Mouse (Mus musculus) ovary, postnatal 14 days (tissue): ENCODE data around the gene Borcs8.

Source experiments
- DNase-seq: peaks from one replicate; pipeline ENCODE4 v3.0.0; 2022; ENCODE audit warnings: low spot score

Borcs8 gene

GRCm38 (mm10) chr8:70139026-70139857, at the start of gene Borcs8, which contains the start of the genes Rfxank and Mef2b:
TSS of gene Borcs8 (plus strand) at chr8:70139499.
TSS of gene Rfxank (minus strand) at chr8:70139154.
TSS of gene Mef2b (plus strand) at chr8:70139711.
- DNase-seq = peak; percentile 95

DNA sequence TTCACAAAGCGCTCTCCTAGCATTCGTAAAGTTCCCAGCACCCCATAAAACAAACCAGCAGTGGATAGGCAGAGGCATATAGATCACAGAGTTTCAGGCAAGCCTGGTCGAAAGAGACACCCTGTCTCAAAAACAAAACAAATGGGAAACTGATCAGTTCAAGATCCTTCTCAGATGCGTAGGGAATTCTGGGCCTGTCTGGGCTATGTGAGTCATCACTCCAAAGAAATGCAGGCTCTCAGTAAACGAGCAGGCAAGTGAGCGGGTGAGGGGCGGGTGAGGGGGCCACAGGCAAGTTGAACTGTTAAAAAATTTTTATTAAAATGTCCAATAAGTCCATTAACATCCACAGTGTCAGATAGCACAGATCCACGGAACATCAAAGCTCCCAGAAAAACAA, 46.5 kb upstream of the Borcs8 start:
- no peak for DNase-seq

- DNase-seq = no peak
These were observed 40.0 kb upstream of the Borcs8 start for GRCm38 (mm10) chr8:70099276-70099675.

DNA sequence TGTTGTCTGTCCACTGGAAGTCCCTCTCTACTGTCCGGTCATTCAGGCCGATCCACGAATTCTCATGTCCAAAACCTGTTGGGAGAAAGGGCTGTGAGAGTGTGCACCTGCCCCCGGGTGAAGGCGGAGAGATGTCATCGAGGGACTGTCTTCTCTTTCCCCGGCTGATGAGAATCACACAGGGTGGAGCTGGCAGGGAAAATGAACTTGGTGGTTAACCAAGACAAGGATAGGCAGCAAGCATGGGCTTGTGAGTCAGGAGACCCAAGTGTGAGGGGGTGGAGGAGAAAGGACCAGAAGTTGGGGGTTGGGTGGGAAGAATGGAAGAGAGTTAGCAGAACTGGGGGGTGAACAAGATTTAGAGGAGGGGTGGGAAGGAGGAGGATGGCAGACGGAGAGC, 39.1 kb upstream of the Borcs8 start:
- no peak for DNase-seq

- DNase-seq = no peak
These were observed 34.8 kb upstream of the Borcs8 start for GRCm38 (mm10) chr8:70104506-70104905.

DNA sequence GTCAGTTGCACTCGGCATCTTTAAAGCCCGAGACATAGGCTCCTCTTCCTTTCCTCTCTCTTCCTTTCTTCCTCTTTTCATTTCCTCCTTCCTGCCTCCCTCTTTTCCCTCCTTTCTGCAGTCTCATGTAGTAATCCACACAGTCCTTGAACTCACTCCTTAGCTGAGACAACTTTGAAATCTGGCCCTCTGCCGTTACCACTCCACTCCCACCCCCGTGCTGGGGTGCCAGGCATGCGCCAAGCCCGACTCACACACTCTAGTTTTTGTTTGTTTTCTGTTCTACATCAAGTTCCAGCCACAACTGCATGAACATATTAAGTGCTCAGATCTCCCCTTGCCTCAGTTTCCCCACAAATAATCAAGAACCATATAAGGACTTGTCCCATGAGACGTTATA, 34.4 kb upstream of the Borcs8 start:
- no peak for DNase-seq

DNA sequence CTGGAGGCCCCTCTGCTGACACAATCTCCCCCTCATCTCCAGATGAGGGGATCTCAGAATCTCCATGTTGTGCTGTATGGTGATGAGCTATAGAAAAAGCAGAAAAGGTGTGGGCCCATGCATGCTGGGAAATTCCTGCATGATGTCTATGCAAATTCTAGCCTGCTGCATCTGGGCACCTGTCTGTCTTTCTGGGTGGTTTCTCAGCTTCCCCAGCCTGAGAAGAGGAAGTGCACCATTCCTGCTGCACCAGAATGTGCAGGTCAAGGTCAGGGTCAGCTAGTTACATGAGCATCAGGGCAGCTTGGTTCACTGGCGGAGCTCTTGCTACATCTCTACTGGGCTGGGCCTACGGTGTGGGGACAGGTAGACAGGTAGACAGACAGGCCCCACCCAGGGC, 28.8 kb upstream of the Borcs8 start:
- DNase-seq = no peak

- no peak for DNase-seq
These were observed 28.0 kb upstream of the Borcs8 start for GRCm38 (mm10) chr8:70111192-70111795.

- DNase-seq = no peak
These were observed 26.8 kb upstream of the Borcs8 start for GRCm38 (mm10) chr8:70112401-70113016.

DNA sequence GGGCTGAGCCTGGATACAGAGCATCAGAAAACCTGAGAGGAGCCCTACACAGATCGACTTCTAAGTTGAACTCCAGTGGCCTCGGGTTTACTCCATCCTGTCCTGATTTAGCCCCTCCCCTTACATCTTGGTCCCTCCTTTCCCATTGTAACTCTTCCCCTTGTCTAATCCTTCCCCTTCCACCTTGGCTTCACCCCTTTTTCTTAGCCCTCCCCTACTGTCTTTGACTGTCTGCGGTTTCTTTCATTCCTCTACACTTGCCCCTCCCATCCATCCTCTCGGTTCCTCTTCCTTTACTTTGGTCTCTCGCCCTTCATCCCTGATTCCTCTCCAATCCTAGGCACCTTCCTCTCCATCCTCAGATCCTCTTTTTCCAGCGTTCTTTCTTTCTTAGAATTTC, 24.8 kb upstream of the Borcs8 start:
- no peak for DNase-seq

- no peak for DNase-seq
These were observed 24.4 kb upstream of the Borcs8 start for GRCm38 (mm10) chr8:70114892-70115291.

GRCm38 (mm10) chr8:70117611-70118010, 21.7 kb upstream of the Borcs8 start:
- peak; percentile 26 for DNase-seq

DNA sequence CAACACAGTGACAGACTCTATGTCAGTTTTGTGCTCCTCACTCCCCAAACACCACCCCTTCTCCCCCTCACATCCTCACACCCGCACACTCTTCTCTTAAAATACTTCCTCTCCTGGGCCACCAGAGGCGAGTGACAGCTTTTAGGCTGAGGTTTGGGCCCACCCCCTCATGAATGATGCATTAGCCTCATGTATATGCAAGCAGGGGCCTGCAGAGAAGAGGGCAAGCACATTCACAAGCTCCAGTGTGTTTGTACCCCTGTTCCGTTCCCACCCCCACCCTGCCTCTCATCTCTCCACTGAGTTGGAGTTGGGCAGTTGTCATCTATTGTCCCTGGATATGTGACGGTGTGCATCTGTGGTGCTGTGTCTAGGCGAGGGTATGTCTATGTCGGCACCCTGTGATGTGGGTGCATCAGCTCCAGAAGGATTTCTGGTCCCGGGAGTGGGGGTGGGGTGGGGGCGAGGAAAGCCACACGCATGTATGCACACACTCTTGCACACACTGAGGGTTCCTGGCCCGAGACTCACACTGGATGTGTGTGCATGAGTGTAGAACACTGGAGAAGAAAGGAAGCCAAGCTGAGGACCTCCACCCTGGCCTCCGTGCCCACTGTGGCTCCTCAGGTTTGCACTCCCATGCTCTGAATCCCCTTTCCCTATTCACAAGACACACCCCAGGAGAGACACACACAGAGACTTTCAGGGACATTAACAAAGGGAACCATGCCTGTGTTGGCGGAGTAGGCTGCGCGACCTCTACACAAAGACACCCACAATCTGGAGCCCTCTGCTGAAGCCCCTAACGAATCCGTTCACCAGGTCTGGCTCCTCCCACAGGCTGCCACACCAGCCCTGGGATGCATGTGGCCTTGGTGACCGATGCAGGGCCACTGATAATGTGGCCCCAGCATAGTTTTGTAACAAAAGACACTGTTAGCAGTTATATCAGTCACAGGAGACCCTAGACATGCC, 20.3 kb upstream of the Borcs8 start:
- DNase-seq = no peak

DNA sequence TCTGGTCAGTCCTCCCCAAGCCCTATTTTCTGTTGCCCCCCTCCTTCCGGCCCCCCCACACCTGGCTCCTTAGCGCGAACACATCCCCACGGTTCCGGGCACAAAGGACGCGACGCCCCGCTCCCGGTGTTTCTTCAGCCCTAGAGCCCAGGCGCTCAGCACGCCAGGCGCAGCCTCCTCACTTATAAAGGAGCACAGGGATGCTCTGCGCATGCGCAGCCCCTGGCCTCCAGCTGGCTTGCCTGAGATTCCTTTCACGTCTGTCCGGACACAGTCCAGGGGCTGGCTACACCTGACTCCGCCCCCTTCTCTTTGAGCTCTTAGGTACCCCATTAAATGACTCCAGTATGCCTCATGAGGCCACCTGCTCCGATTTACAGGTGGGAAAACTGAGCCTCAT, 18.6 kb upstream of the Borcs8 start, which contains the start of gene Ncan:
Gene Ncan (minus strand): TSS at position 207 of the 400 bp plus-strand sequence.
- DNase-seq = peak; percentile 19

DNA sequence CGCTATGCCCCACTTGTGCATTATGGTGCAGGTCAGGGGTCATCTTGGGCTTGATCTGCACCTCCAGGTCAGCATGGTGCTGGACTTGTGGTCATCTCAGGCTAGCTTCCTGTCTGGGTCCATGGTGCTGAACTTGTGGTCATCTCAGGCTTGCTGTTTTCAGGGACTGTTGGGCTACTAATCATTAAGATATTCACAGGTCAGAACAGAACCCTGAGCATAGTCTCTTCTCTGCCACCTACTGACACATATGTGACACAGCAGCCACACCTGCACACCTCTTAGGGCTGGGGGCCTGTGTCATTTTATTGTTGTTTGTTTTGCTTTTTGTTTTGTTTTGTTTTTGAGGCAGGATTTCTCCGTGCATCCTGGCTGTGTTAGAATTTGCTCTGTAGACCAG, 16.4 kb upstream of the Borcs8 start:
- DNase-seq = no peak

DNA sequence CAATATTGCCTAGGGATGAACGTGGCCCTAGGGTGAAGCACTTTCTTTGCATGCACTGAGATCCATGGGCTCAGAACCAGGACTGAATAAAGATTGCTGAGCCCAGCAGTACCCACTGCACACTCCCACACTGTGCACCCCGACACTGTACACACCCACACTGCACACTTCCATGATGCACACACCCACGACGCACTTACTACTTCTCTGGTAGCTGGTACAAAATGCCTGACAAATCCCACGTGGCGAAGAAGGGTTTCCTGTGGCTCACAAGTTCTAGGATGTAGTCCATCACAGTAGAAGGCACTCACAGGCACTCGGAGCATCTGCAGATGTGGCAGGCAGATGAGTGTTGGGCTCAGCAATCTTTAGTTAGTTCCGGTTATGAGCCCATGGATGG, 14.3 kb upstream of the Borcs8 start:
- DNase-seq = no peak

GRCm38 (mm10) chr8:70128435-70128834, 10.9 kb upstream of the Borcs8 start:
- DNase-seq = peak; percentile 31

- no peak for DNase-seq
These were observed 9.9 kb upstream of the Borcs8 start for GRCm38 (mm10) chr8:70129309-70129952.

DNA sequence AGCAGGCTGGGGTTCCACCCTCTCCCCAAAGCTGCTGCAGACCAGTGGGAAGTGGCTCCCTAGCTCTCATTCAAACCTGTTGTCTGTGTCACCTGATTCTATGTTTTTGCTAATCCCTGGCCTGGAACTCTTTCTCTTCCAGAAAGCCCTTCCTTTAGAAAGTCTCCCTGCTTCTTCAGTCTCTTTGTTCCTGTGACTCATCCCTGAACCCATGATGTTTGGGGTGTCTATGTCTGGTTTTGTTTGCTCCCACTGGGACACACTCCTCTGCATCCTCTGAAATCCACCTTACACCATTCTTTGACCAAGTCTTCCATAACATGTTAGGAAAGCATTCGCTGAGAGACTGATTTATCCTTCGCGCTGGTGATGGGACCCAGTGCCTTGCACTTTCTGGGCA, 9.2 kb upstream of the Borcs8 start:
- DNase-seq = no peak

- DNase-seq = peak; percentile 49
These were observed 8.0 kb upstream of the Borcs8 start, which contains the start of gene Nr2c2ap for GRCm38 (mm10) chr8:70131166-70131883. TSS of gene Nr2c2ap (plus strand) at chr8:70131333.

DNA sequence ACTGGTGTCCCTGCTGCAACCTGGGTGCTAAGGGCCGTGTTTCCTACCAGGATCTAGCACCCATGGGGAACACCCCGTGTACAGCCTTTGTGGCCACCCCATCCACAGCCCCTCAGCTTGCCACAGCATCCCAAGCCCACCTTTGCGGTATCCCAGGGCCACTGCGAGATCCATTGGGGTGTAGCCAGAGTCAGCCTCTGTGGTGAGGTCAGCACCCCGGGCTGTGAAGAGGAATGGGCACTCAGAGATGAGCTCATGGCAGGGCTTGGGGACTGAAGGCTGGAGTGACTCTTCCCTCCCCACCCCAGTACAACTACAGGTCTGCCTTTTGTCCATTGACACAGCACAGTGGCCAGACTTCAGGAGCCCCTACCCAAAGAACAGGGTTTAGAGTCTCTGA, 5.2 kb upstream of the Borcs8 start:
- no peak for DNase-seq
